Mouse (Mus musculus): Measurements from ENCODE around the gene Gm20838. TPM values are rescaled to one million over a fixed set of nuclear protein-coding genes. Genes with fewer than 3 reads are reported as not detected.
"Not testable (repeated sequence)": the region's sequence is repeated elsewhere in the genome, so short reads cannot be mapped to it uniquely, and the experiment has no call there.

The Gm20838 gene
- not detected in 2 replicates for polyA plus RNA-seq (2015; fragmentation: Nextera tagmentation; extraction: Ambion mirVana)

DNA sequence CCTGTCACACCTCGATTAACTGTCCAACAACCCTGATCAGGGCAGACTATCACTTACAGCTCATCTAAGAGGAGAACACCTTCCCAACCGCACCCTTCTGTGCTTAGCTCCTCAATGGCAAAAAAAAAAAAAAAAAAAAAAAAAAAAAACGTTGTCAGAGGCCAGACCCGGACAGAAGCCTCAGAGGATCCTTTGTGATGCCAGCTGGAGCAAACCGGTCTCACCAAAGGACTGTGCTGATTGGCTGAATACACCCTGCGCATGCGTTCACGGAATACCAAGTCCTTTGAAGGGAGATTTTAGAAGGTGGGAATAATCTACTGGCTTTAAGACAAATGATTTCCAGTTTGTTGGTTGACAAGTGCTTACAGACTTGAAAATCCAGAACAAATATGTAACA is at the start of gene Gm20838:
Gene Gm20838 (minus strand): TSS at position 101 of the 400 bp plus-strand sequence.
- H3K4me1 ChIP-seq (replicated peaks); H3K4me3 ChIP-seq (replicated peaks); H3K36me3 ChIP-seq; H3K27me3 ChIP-seq (replicated peaks); H3K9me3 ChIP-seq; H3K4me2 ChIP-seq (replicated peaks); H3K27ac ChIP-seq; ATAC-seq; H3K9ac ChIP-seq: not testable (repeated sequence)
- no CpG with 5 or more reads among the region's 8 CpGs for WGBS

Data from intestine, embryonic 15.5 days (tissue).